18 mouse cellular contexts compared by ENCODE assay signal in the genomic region with DNA sequence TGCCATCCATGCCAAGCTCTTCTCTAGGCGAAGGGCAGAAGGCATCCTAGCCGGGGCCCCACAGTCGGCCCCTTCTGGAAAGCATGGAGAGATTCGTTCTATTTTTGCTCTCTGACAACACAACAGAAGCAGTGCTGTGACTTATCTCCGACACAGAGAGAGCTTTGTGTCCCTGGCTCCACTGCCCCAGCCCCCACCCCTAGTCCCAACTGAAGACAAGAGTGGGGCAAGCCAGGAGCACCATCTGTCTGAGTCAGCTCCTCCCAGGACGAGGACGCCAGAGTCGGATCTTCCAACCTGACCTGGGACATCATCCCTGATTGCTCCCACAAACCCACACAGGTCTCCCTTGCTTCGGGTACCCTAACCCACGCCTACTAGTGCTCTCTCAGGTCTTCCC.
DNase-seq lines count a peak whose midpoint lies in the region; ATAC-seq and TF ChIP-seq lines count a peak whose summit lies in the region.
"Had no signal": no experiment of that assay in that cellular context is flagged by ENCODE, and none has a peak within 500 bp of the region (broad histone marks: within the 10 kb centered on the region; RNA-seq: fewer than 3 reads in every experiment).

No protein-coding gene starts in this region.

- H3K36me3 ChIP-seq in forebrain, embryonic 12.5 days (replicated peaks) = no peaks in the 10 kb centered on the region
- H3K36me3 ChIP-seq in forebrain, embryonic 11.5 days (ENCODE audit: control insufficient read depth, insufficient read depth, low read length) = no peaks in the 10 kb centered on the region
- no peaks in the 10 kb centered on the region for H3K36me3 ChIP-seq in heart, embryonic 13.5 days
- no peaks in the 10 kb centered on the region for H3K36me3 ChIP-seq in stomach, postnatal 0 days (ENCODE audit: control insufficient read depth, insufficient read depth, low read length)
- H3K36me3 ChIP-seq: embryonic facial prominence, embryonic 12.5 days; lung, embryonic 15.5 days; neural tube, embryonic 12.5 days had no signal

- H3K27ac ChIP-seq in forebrain, embryonic 12.5 days = no peak overlapping the region
- H3K27ac ChIP-seq in forebrain, embryonic 11.5 days (ENCODE audit: low read depth, low read length) = no peak overlapping the region
- peak overlapping the region; percentile 95 for H3K27ac ChIP-seq in heart, embryonic 13.5 days (replicated peaks)
- H3K27ac ChIP-seq in stomach, postnatal 0 days (replicated peaks) = no peak overlapping the region
- H3K27ac ChIP-seq: embryonic facial prominence, embryonic 12.5 days; forebrain, embryonic 13.5 days; gastrocnemius, adult 2 months; lung, embryonic 15.5 days; neural tube, embryonic 12.5 days had no signal

- DNase-seq in forebrain, embryonic 11.5 days (ENCODE audit: low spot score) = no peak
- peak; percentile 39 for DNase-seq in retina, postnatal 1 day
- no peak for DNase-seq in retina, embryonic 14.5 days (ENCODE audit: low spot score)
- no peak for DNase-seq in stomach, postnatal 0 days (ENCODE audit: low spot score)
- no peak for DNase-seq in kidney, postnatal 10 days
- DNase-seq: adrenal gland, adult 2 months; B cell, adult 2 months; gastrocnemius, adult 2 months; kidney, postnatal 25 days; thymus, adult 18-20 months had no signal

- H3K27me3 ChIP-seq in forebrain, embryonic 12.5 days = no peaks in the 10 kb centered on the region
- H3K27me3 ChIP-seq in forebrain, embryonic 11.5 days (ENCODE audit: control insufficient read depth, insufficient read depth, low read length) = no peaks in the 10 kb centered on the region
- H3K27me3 ChIP-seq in heart, embryonic 13.5 days (replicated peaks) = no peaks in the 10 kb centered on the region
- H3K27me3 ChIP-seq in stomach, postnatal 0 days (ENCODE audit: control insufficient read depth, insufficient read depth, low read length) = no peaks in the 10 kb centered on the region
- H3K27me3 ChIP-seq: embryonic facial prominence, embryonic 12.5 days; forebrain, embryonic 13.5 days; lung, embryonic 15.5 days; neural tube, embryonic 12.5 days had no signal

- no peak overlapping the region for H3K4me2 ChIP-seq in forebrain, embryonic 12.5 days
- H3K4me2 ChIP-seq in forebrain, embryonic 11.5 days (ENCODE audit: low read depth, low read length, severe bottlenecking) = no peak overlapping the region
- H3K4me2 ChIP-seq in heart, embryonic 13.5 days = peak overlapping the region; percentile 28
- H3K4me2 ChIP-seq in stomach, postnatal 0 days (replicated peaks; ENCODE audit: low read depth) = no peak overlapping the region
- H3K4me2 ChIP-seq: embryonic facial prominence, embryonic 12.5 days; forebrain, embryonic 13.5 days; lung, embryonic 15.5 days; neural tube, embryonic 12.5 days had no signal

- ATAC-seq in forebrain, embryonic 12.5 days (ENCODE audit: low FRiP score) = 0 out of 2 replicates have a peak, but pooled peaks have one; percentile 30
- no peak for ATAC-seq in forebrain, embryonic 11.5 days (replicated peaks; ENCODE audit: low FRiP score)
- peak; percentile 43; the same call in 1 of the 2 replicates for ATAC-seq in heart, embryonic 13.5 days (ENCODE audit: extremely low read depth, insufficient number of reproducible peaks, low FRiP score, low TSS enrichment)
- 0 out of 2 replicates have a peak, but pooled peaks have one; percentile 23 for ATAC-seq in stomach, postnatal 0 days (ENCODE audit: low FRiP score, low TSS enrichment)
- no peak for ATAC-seq in megakaryocyte progenitor cell, adult 5-6 weeks (replicated peaks; ENCODE audit: poor library complexity)
- ATAC-seq: forebrain, embryonic 13.5 days; midbrain, embryonic 16.5 days had no signal

- no peak for TF ChIP-seq EP300 in stomach, postnatal 0 days (optimal IDR thresholded peaks at IDR 0.05)

- H3K9ac ChIP-seq in forebrain, embryonic 12.5 days = no peak overlapping the region
- no peak overlapping the region for H3K9ac ChIP-seq in forebrain, embryonic 11.5 days (ENCODE audit: low read length)
- H3K9ac ChIP-seq in heart, embryonic 13.5 days = peak overlapping the region; percentile 65; the same call in 1 of the 2 replicates
- no peak overlapping the region for H3K9ac ChIP-seq in stomach, postnatal 0 days (ENCODE audit: low read length)
- H3K9ac ChIP-seq: embryonic facial prominence, embryonic 12.5 days; forebrain, embryonic 13.5 days; lung, embryonic 15.5 days; neural tube, embryonic 12.5 days had no signal

- TF ChIP-seq CTCF in stomach, postnatal 0 days (IDR thresholded peaks at IDR 0.05; ENCODE audit: low read depth) = no peak

- no peaks in the 10 kb centered on the region for H3K9me3 ChIP-seq in forebrain, embryonic 12.5 days
- no peaks in the 10 kb centered on the region for H3K9me3 ChIP-seq in forebrain, embryonic 11.5 days (ENCODE audit: control insufficient read depth, low read length)
- H3K9me3 ChIP-seq in heart, embryonic 13.5 days = no peaks in the 10 kb centered on the region
- no peaks in the 10 kb centered on the region for H3K9me3 ChIP-seq in stomach, postnatal 0 days (ENCODE audit: control insufficient read depth, low read length)
- H3K9me3 ChIP-seq: embryonic facial prominence, embryonic 12.5 days; forebrain, embryonic 13.5 days; lung, embryonic 15.5 days; neural tube, embryonic 12.5 days had no signal

- H3K4me1 ChIP-seq in forebrain, embryonic 12.5 days = peaks cover 9% of the 10 kb centered on the region; the same call in 1 of the 2 replicates
- H3K4me1 ChIP-seq in forebrain, embryonic 11.5 days (replicated peaks; ENCODE audit: control insufficient read depth, insufficient read depth, low read length) = peaks cover 3% of the 10 kb centered on the region; the same call in 1 of the 2 replicates
- peaks cover 69% of the 10 kb centered on the region for H3K4me1 ChIP-seq in heart, embryonic 13.5 days
- no peaks in the 10 kb centered on the region for H3K4me1 ChIP-seq in stomach, postnatal 0 days (replicated peaks; ENCODE audit: control insufficient read depth, insufficient read depth)
- H3K4me1 ChIP-seq: embryonic facial prominence, embryonic 12.5 days; forebrain, embryonic 13.5 days; lung, embryonic 15.5 days; neural tube, embryonic 12.5 days had no signal

- WGBS in forebrain, embryonic 12.5 days = 71% methylated on average over 10 of the region's 10 CpGs
- WGBS in forebrain, embryonic 11.5 days = 75% methylated on average over 10 of the region's 10 CpGs
- WGBS in heart, embryonic 13.5 days = 21% methylated on average over 10 of the region's 10 CpGs
- 71% methylated on average over 10 of the region's 10 CpGs for WGBS in stomach, postnatal 0 days

- H3K4me3 ChIP-seq in forebrain, embryonic 12.5 days (replicated peaks) = no peak overlapping the region
- H3K4me3 ChIP-seq in forebrain, embryonic 11.5 days (ENCODE audit: low read depth, low read length) = no peak overlapping the region
- no peak overlapping the region for H3K4me3 ChIP-seq in heart, embryonic 13.5 days
- no peak overlapping the region for H3K4me3 ChIP-seq in stomach, postnatal 0 days (ENCODE audit: low read depth, low read length)
- H3K4me3 ChIP-seq: embryonic facial prominence, embryonic 12.5 days; forebrain, embryonic 13.5 days; gastrocnemius, adult 2 months; lung, embryonic 15.5 days; neural tube, embryonic 12.5 days had no signal

Comparison
In these comparisons a context has a peak if more than half of its experiments do, and no peak if none do; other contexts are left out.
1. ATAC-seq: peak in forebrain, embryonic 12.5 days (single experiment), heart, embryonic 13.5 days (single experiment) and stomach, postnatal 0 days (single experiment); none in forebrain, embryonic 11.5 days (single experiment) and megakaryocyte progenitor cell, adult 5-6 weeks (single experiment).